Mouse (Mus musculus): Measurements from ENCODE around the gene Napepld. TPM values are rescaled to one million over a fixed set of nuclear protein-coding genes. Genes with fewer than 3 reads are reported as not detected.

Napepld gene
- polyA plus RNA-seq, 1 experiment from 2014 or later = 4.2 TPM

DNA sequence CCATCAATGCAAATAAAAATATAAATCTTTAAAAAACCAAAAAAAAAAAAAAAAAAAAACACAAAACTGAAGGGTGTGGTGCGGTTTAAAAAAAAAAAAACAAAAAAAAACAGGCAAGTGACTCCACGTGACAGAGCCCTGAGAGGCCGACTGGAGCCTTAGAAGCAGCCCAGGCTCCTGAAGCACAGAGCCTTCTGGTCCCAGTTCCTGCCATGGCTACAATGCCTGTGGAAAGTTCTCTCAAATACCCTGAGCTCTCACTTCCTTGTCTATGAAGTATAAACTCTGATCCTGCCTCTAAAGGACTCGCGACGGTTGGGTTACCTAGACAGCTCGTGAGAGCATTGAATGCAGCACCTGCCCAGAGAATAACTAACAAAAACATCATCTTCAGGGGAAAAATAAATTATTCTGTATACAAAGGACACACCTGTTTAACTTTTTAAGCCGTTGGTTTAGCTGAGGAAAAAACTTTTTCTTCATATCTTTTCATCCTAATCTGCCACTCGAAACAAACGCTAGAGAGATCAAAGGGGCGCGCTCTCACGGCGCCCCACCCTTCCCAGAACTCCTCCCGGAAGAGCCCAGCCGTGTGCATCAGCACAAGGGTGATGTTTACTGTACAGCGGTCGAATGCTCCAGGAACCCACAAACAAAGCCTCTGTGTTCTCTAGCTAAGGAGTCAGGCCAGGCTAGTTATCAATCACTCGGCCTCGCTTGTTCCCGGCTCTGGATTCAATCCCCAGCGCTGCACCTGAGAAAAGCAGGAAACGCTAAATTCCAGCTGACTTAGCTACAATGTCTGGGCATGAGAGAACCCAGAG is 28.2 kb downstream of the Napepld start:
- WGBS (ENCODE audit: insufficient replicate concordance) = 40% methylated on average over 23 of the region's 23 CpGs
- Histone ChIP-seq H3K27me3 (ENCODE audit: control insufficient read depth, insufficient read depth, low read length) (no peaks in the 10 kb centered on the region), H3K4me3 (ENCODE audit: low read depth, low read length) (peak overlapping the region; percentile 11; the same call in 1 of the 2 replicates), H3K9ac (ENCODE audit: low read depth, low read length) (peak overlapping the region; percentile 43; the same call in 1 of the 2 replicates), H3K4me2 (peak overlapping the region; percentile 51), H3K27ac (ENCODE audit: low read depth, low read length) (peak overlapping the region; percentile 55), H3K36me3 (ENCODE audit: control insufficient read depth, insufficient read depth, low read length) (no peaks in the 10 kb centered on the region), H3K9me3 (replicated peaks; ENCODE audit: control insufficient read depth, low read length) (no peaks in the 10 kb centered on the region), H3K4me1 (ENCODE audit: control insufficient read depth, insufficient read depth, low read length) (0 out of 2 replicates have a peak, but pooled peaks cover 3% of the 10 kb centered on the region)
- peak; percentile 86 for ATAC-seq (replicated peaks; ENCODE audit: insufficient number of reproducible peaks, low FRiP score, low TSS enrichment)

DNA sequence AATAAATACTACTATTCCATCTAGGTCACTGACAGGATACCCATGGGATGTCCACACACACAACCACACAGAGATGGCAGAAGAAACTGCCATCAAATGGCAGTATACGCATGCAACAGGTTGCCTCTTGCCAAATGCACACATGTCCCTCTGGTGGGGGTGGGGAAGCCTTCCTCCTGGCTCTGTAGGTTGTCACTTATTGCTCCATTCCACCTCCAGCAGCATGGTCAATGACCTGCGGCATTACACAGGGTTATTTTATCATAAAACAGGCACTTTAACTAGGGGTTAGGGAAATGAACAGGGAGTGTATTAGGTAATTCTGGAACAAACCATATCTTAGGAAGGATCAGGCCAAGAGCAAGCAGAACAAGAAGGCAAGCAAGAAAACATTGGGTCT is 31.9 kb downstream of the Napepld start:
- Histone ChIP-seq H3K27ac (ENCODE audit: low read depth, low read length) (no peak overlapping the region), H3K36me3 (ENCODE audit: control insufficient read depth, insufficient read depth, low read length) (no peaks in the 10 kb centered on the region), H3K4me1 (ENCODE audit: control insufficient read depth, insufficient read depth, low read length) (no peaks in the 10 kb centered on the region), H3K9ac (ENCODE audit: low read depth, low read length) (no peak overlapping the region), H3K27me3 (ENCODE audit: control insufficient read depth, insufficient read depth, low read length) (no peaks in the 10 kb centered on the region), H3K4me3 (ENCODE audit: low read depth, low read length) (no peak overlapping the region), H3K4me2 (no peak overlapping the region), H3K9me3 (replicated peaks; ENCODE audit: control insufficient read depth, low read length) (no peaks in the 10 kb centered on the region)
- ATAC-seq (replicated peaks; ENCODE audit: insufficient number of reproducible peaks, low FRiP score, low TSS enrichment) = no peak
- WGBS (ENCODE audit: insufficient replicate concordance) = 82% methylated on average over 2 of the region's 2 CpGs

DNA sequence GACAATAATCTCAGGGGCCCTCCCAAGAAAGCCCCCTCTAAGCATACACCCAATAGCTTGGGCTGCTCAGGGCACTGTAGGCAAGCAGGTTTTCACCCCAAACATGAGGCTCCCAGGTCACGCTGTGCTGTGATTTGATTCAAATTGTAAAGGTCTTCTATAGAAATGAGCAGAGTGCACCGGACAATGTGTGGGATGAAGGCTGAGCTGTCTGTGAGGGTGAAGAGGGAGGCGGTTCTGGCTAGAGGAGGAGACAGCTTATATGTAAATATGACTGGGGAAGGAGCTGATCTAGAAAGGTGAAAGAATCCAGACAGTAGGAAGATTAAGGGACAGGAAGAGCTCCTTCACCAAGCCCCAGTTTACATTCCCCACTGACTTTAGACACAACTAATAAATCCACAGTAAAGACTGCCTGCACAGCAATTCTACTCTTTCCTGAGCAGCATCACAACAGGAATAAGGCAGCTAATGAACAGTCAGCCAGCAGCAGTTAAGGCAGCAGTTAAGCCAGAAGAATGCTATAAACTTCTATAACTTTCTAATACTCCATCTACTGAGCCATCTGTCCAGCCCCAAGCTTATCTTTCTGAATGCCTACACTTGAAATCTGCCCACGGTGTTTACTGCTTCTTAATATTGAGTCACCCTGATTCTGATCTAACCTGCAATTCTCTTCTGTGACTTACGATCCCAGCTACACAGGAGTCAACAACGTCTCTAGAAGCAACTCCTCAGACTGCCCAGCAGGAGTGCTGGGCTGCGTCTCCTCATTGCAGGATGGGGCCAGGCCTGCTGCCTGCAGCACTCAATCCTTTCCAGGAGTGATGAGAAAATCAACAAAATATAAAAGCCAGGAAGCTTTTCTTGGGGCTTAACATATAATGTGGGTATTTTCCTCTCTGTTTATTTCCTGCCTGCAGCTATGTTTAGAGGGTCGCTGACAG is 33.7 kb downstream of the Napepld start:
- Histone ChIP-seq H3K9ac (ENCODE audit: low read depth, low read length) (no peak overlapping the region), H3K27ac (ENCODE audit: low read depth, low read length) (no peak overlapping the region), H3K9me3 (replicated peaks; ENCODE audit: control insufficient read depth, low read length) (no peaks in the 10 kb centered on the region), H3K4me1 (ENCODE audit: control insufficient read depth, insufficient read depth, low read length) (no peaks in the 10 kb centered on the region), H3K36me3 (ENCODE audit: control insufficient read depth, insufficient read depth, low read length) (peaks cover 6% of the 10 kb centered on the region), H3K4me3 (ENCODE audit: low read depth, low read length) (no peak overlapping the region), H3K27me3 (ENCODE audit: control insufficient read depth, insufficient read depth, low read length) (no peaks in the 10 kb centered on the region), H3K4me2 (no peak overlapping the region)
- ATAC-seq (replicated peaks; ENCODE audit: insufficient number of reproducible peaks, low FRiP score, low TSS enrichment) = no peak
- WGBS (ENCODE audit: insufficient replicate concordance) = 48% methylated on average over 8 of the region's 8 CpGs

DNA sequence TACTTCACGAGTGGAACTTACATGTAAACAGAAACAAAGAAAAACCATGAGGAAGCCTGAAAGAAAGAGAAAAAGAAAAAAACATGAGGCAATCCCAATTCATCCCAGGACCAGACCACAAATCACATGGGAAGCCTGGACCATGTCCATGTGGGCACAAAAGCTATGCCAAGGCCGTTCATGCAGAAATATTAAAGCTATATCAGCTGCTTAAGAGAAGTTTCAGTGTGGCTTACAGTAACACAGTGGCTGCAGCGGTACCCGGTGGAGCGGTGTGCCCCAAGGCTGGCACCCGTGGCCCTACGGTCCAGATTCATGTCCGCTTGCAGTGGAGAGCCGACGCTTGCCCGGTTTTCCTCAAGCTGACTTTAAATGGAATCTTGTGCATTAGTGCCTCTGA is 38.1 kb downstream of the Napepld start:
- Histone ChIP-seq H3K4me2 (no peak overlapping the region), H3K27me3 (ENCODE audit: control insufficient read depth, insufficient read depth, low read length) (no peaks in the 10 kb centered on the region), H3K9me3 (replicated peaks; ENCODE audit: control insufficient read depth, low read length) (no peaks in the 10 kb centered on the region), H3K4me3 (ENCODE audit: low read depth, low read length) (no peak overlapping the region), H3K9ac (ENCODE audit: low read depth, low read length) (no peak overlapping the region), H3K36me3 (ENCODE audit: control insufficient read depth, insufficient read depth, low read length) (peaks cover 17% of the 10 kb centered on the region), H3K27ac (ENCODE audit: low read depth, low read length) (no peak overlapping the region), H3K4me1 (ENCODE audit: control insufficient read depth, insufficient read depth, low read length) (peaks cover 6% of the 10 kb centered on the region; the same call in 1 of the 2 replicates)
- 91% methylated on average over 11 of the region's 11 CpGs for WGBS (ENCODE audit: insufficient replicate concordance)
- ATAC-seq (replicated peaks; ENCODE audit: insufficient number of reproducible peaks, low FRiP score, low TSS enrichment) = no peak

DNA sequence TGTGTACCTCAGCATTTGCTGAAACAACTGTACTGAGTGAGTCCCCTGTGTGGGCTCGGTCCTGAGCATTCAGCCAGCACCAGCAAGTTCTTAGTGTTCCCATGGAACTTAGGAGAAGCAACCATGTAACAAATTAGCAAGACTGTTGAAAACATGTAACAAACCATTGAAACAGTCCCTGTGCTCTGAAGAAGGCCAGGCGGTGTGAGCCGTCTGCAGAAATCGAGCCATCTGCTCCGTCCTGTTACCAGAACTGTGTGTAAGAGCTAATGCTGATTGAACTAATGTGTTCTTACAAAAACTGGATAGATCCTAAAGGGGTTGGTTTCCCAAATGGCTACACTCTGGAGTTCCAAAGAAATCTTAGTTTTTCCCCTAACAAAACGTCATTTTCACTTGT is 40.3 kb downstream of the Napepld start:
- Histone ChIP-seq H3K4me2 (no peak overlapping the region), H3K4me3 (ENCODE audit: low read depth, low read length) (no peak overlapping the region), H3K4me1 (ENCODE audit: control insufficient read depth, insufficient read depth, low read length) (peaks cover 6% of the 10 kb centered on the region; the same call in 1 of the 2 replicates), H3K27ac (ENCODE audit: low read depth, low read length) (no peak overlapping the region), H3K27me3 (ENCODE audit: control insufficient read depth, insufficient read depth, low read length) (no peaks in the 10 kb centered on the region), H3K9ac (ENCODE audit: low read depth, low read length) (no peak overlapping the region), H3K36me3 (ENCODE audit: control insufficient read depth, insufficient read depth, low read length) (peaks cover 17% of the 10 kb centered on the region), H3K9me3 (replicated peaks; ENCODE audit: control insufficient read depth, low read length) (no peaks in the 10 kb centered on the region)
- no peak for ATAC-seq (replicated peaks; ENCODE audit: insufficient number of reproducible peaks, low FRiP score, low TSS enrichment)
- WGBS (ENCODE audit: insufficient replicate concordance) = 89% methylated on average over 6 of the region's 6 CpGs

DNA sequence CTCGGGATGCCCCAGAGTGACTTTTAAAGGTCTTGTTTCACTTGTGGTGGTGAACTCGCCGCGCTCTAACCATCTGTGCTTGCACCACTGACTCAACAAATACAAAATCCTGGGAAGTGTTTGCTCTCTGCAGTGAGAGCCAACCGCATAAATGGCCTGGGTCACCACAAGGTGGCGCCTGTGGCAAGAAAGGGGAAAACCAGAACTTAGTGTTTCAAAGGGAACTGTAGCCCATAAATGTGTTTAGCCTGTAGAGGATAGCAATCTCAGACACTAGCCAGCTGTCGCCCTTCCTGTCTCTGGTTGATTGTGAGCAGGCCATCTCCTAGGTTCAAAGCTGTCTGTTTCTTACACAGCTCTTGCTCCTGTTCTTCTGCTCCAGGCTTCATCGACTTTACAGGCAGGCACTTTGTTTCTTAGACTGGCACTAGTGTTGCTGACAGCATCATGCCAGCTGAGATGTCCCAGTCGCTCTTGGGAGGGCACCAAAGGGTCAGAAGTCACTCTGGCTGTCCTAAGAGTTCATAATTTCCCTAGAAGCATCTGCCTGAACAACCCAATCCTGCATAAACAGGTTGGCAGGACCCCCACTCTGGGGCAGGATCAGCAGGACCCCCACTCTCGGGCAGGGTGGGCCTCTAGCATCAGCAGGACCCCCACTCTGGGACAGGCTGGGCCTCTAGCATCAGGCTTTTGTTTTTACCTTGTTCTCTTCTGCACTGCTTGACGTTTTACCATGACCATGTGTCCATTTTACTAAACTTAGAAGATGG is 42.4 kb downstream of the Napepld start:
- peaks cover 6% of the 10 kb centered on the region; the same call in 1 of the 2 replicates for H3K4me1 ChIP-seq (ENCODE audit: control insufficient read depth, insufficient read depth, low read length)
- no peaks in the 10 kb centered on the region for H3K9me3 ChIP-seq (replicated peaks; ENCODE audit: control insufficient read depth, low read length)
- H3K9ac ChIP-seq (ENCODE audit: low read depth, low read length) = no peak overlapping the region
- H3K36me3 ChIP-seq (ENCODE audit: control insufficient read depth, insufficient read depth, low read length) = peaks cover 22% of the 10 kb centered on the region
- no peak overlapping the region for H3K4me2 ChIP-seq
- H3K4me3 ChIP-seq (ENCODE audit: low read depth, low read length) = no peak overlapping the region
- no peaks in the 10 kb centered on the region for H3K27me3 ChIP-seq (ENCODE audit: control insufficient read depth, insufficient read depth, low read length)
- 0 out of 2 replicates have a peak, but pooled peaks have one; percentile 39 for ATAC-seq (replicated peaks; ENCODE audit: insufficient number of reproducible peaks, low FRiP score, low TSS enrichment)
- 52% methylated on average over 11 of the region's 11 CpGs for WGBS (ENCODE audit: insufficient replicate concordance)
- H3K27ac ChIP-seq (ENCODE audit: low read depth, low read length) = no peak overlapping the region

DNA sequence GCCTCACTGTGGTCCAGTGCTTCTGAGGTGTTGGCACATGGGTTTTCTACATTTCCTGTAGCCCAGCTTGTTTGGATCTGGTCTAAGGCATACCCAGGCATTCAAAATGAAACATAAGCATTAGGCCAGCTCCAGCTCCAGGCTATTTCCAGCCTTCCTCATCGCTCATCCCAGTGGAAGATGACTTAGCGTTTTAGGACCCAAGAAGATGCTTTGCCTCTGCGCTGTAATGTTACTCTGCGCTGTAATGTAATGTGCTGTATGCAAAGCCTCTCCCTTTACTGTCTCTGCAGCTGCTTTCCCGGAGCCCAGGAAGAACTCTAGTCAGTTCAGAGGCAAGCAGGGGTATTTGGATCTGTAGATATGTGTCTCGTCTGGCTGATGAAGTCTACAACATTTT is 43.2 kb downstream of the Napepld start:
- Histone ChIP-seq H3K27ac (ENCODE audit: low read depth, low read length) (no peak overlapping the region), H3K4me2 (no peak overlapping the region), H3K4me1 (ENCODE audit: control insufficient read depth, insufficient read depth, low read length) (peaks cover 6% of the 10 kb centered on the region; the same call in 1 of the 2 replicates), H3K27me3 (ENCODE audit: control insufficient read depth, insufficient read depth, low read length) (no peaks in the 10 kb centered on the region), H3K4me3 (ENCODE audit: low read depth, low read length) (no peak overlapping the region), H3K9me3 (replicated peaks; ENCODE audit: control insufficient read depth, low read length) (no peaks in the 10 kb centered on the region), H3K36me3 (ENCODE audit: control insufficient read depth, insufficient read depth, low read length) (peaks cover 23% of the 10 kb centered on the region), H3K9ac (ENCODE audit: low read depth, low read length) (no peak overlapping the region)
- ATAC-seq (replicated peaks; ENCODE audit: insufficient number of reproducible peaks, low FRiP score, low TSS enrichment) = no peak
- WGBS (ENCODE audit: insufficient replicate concordance) = 86% methylated on average over 6 of the region's 6 CpGs

DNA sequence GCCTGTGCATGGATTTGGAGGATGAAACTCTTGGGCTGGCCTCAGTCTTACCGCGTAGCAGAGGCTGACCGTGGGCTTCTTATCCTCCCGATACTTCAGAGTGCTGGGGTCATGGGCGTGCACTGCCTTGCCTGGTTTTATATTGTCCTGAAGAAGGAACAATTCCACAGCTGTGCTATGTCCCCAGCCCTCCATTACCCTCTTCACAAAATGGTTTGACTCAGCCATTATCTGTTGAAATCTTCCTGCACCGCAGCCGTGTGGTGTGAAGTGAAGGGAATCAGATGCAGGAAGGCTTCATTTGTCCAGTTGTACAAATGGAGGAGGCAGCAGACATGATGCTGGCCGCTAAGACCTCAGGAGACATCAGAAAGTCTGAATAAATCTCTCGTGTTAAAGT is 44.3 kb downstream of the Napepld start:
- H3K9me3 ChIP-seq (replicated peaks; ENCODE audit: control insufficient read depth, low read length) = no peaks in the 10 kb centered on the region
- no peak overlapping the region for H3K4me3 ChIP-seq (ENCODE audit: low read depth, low read length)
- H3K4me2 ChIP-seq = no peak overlapping the region
- no peak overlapping the region for H3K27ac ChIP-seq (ENCODE audit: low read depth, low read length)
- ATAC-seq (replicated peaks; ENCODE audit: insufficient number of reproducible peaks, low FRiP score, low TSS enrichment) = no peak
- no peaks in the 10 kb centered on the region for H3K27me3 ChIP-seq (ENCODE audit: control insufficient read depth, insufficient read depth, low read length)
- peaks cover 6% of the 10 kb centered on the region; the same call in 1 of the 2 replicates for H3K4me1 ChIP-seq (ENCODE audit: control insufficient read depth, insufficient read depth, low read length)
- 88% methylated on average over 9 of the region's 9 CpGs for WGBS (ENCODE audit: insufficient replicate concordance)
- peaks cover 19% of the 10 kb centered on the region for H3K36me3 ChIP-seq (ENCODE audit: control insufficient read depth, insufficient read depth, low read length)
- H3K9ac ChIP-seq (ENCODE audit: low read depth, low read length) = no peak overlapping the region

Data from heart, embryonic 11.5 days (tissue).